Mouse (Mus musculus): ENCODE results near the gene Atp9a. TPM values are rescaled to one million over a fixed set of nuclear protein-coding genes. Genes with fewer than 3 reads are reported as not detected.

Atp9a gene
- polyA plus RNA-seq (2015; fragmentation: Nextera tagmentation; extraction: Ambion mirVana), result 81.2 and 143 TPM in 2 replicates

DNA sequence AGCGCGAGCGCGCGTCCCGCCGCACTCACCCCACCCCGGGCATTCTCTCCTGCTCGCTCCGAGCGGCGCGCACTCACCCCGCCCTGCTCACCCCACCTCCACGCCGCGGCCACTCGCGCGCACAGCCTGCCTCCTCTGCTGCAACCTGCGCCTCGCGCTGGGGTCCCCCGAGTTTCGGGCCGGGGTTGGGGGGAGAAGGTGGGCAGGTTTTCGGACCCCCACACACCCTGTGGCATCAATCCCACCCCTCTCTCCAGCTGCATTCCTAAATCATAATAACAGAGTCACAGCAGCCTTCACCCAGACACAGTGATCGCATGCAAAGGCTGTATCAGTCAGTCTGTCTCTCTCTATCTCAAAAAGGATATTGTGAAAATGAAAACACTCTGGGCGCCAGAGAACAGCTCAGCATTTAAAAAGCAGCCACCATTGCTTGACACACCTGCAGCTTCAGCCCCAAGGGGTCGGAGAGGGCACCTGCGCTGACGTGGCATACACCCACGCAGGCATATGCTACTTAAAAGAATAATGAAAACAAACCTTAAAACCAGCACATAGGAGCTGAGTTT is at the start of gene Atp9a:
Gene Atp9a (minus strand): TSS at position 351 of the 569 bp plus-strand sequence.
- H3K9me3 ChIP-seq (replicated peaks), result no peaks in the 10 kb centered on the region
- 9% methylated on average over 26 of the region's 33 CpGs for WGBS
- H3K27ac ChIP-seq (replicated peaks), result peak within 1 kb of the TSS; percentile 97
- H3K36me3 ChIP-seq, result no peaks in the 10 kb centered on the region; the same call in 1 of the 2 replicates
- peak; percentile 84 for ATAC-seq (ENCODE audit: low FRiP score)
- H3K4me3 ChIP-seq (replicated peaks), result peak within 1 kb of the TSS; percentile 65
- H3K27me3 ChIP-seq (replicated peaks), result no peaks in the 10 kb centered on the region
- peaks cover 20% of the 10 kb centered on the region for H3K4me1 ChIP-seq
- peak within 1 kb of the TSS; percentile 82 for H3K9ac ChIP-seq (replicated peaks)
- H3K4me2 ChIP-seq, result peak within 1 kb of the TSS; percentile 62

DNA sequence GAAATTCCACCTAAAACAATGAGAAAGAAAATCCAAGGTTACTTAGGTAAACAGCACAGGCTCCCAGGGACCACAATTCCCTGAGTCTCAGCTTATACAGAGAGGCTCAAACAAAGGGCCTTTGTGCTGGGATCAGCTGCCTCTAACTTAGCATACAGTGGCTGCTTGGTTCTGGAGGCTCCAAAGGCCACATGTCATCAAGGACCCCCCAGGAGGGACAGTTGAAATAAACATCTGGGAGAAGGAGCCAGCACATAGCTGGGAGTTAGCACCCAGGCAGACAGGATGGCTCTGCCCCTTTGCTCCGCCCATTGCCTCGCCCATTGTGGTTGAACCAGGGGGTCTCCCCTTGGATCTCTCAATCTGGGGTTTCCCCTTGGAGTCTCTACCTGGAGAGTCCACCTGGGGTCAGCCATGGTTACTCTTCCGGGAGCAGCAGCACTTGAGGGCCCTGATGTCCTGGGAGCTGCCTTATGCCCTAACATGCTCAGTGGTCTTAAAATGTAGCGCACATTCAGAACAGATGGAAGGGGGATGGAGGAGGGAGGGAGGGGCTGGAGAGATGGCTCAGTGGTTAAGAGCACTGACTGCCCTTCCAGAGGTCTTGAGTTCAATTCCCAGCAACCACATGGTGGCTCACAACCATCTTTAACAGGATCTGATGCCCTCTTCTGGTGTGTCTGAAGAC is 49.0 kb upstream of the Atp9a start:
- peaks cover 5% of the 10 kb centered on the region; the same call in 1 of the 2 replicates for H3K4me1 ChIP-seq
- H3K4me2 ChIP-seq, result no peak overlapping the region
- no peak for ATAC-seq (ENCODE audit: low FRiP score)
- no peaks in the 10 kb centered on the region for H3K27me3 ChIP-seq (replicated peaks)
- H3K9ac ChIP-seq (replicated peaks), result no peak overlapping the region
- no peak overlapping the region for H3K27ac ChIP-seq (replicated peaks)
- 57% methylated on average over 4 of the region's 4 CpGs for WGBS
- H3K4me3 ChIP-seq (replicated peaks), result no peak overlapping the region
- no peaks in the 10 kb centered on the region for H3K36me3 ChIP-seq
- no peaks in the 10 kb centered on the region for H3K9me3 ChIP-seq (replicated peaks)

DNA sequence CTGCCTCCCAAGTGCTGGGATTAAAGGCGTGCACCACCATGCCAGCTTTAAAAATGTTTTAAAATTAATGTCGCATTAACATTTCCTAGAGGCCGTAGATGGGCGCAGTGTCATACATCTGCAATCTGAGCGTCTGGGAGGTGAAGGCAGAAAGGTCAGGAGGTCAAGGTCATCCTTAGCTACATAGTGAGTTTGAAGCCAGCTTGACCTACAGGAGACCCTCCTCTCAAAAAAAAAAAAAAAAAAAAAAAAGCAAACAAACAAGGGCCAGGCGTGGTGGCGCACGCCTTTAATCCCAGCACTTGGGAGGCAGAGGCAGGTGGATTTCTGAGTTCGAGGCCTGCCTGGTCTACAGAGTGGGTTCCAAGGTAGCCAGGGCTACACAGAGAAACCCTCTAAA is 44.0 kb upstream of the Atp9a start:
- WGBS, result 96% methylated on average over 9 of the region's 9 CpGs
- Histone ChIP-seq H3K4me1 (peaks cover 2% of the 10 kb centered on the region; the same call in 1 of the 2 replicates), H3K27ac (replicated peaks) (no peak overlapping the region), H3K9ac (replicated peaks) (no peak overlapping the region), H3K27me3 (replicated peaks) (no peaks in the 10 kb centered on the region), H3K9me3 (replicated peaks) (no peaks in the 10 kb centered on the region), H3K4me2 (no peak overlapping the region), H3K4me3 (replicated peaks) (no peak overlapping the region), H3K36me3 (no peaks in the 10 kb centered on the region)
- no peak for ATAC-seq (ENCODE audit: low FRiP score)

DNA sequence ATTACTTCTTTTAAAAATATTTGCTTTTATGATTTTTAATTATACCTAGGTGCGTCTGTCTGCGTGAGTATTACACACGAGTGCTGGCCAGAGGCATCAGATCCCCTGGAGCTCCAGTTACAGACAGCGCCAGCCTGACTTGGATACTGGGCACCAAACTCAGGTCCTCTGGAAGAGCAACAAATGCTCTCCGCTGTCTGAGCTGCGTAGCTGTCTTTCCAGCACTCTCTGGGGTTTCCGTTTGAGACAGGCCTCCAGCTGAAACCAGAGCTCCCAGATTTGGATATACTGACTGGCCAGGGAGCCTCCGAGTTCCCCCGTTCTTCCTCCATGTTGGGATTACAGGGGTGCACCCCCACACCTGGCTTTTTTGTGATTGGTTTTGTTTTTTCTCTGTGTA is 38.4 kb upstream of the Atp9a start:
- Histone ChIP-seq H3K27ac (replicated peaks) (no peak overlapping the region), H3K4me1 (peaks cover 11% of the 10 kb centered on the region), H3K4me3 (replicated peaks) (no peak overlapping the region), H3K9me3 (replicated peaks) (no peaks in the 10 kb centered on the region), H3K9ac (replicated peaks) (no peak overlapping the region), H3K4me2 (no peak overlapping the region), H3K36me3 (no peaks in the 10 kb centered on the region), H3K27me3 (replicated peaks) (no peaks in the 10 kb centered on the region)
- no peak for ATAC-seq (ENCODE audit: low FRiP score)
- WGBS, result 37% methylated on average over 9 of the region's 9 CpGs

DNA sequence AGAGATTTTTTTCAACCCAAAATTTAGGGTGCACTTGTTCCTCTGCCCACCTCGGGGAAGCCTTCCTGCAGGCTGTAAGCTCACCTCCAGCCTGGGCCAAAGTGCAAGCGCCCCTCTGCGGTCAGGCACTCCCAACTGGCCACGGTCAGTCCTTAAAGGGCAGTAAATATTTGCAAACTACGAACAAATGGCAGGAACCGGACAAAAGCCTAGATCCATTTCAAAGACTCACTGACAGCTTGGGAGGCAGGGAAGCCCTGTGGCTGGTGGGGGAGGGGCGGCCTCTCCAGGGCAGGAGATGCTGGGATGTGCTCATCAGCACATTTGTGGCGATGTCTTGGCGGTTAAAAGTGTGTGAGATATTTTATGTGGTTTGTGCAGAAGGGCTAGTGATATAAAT is 37.8 kb upstream of the Atp9a start:
- no peak for ATAC-seq (ENCODE audit: low FRiP score)

DNA sequence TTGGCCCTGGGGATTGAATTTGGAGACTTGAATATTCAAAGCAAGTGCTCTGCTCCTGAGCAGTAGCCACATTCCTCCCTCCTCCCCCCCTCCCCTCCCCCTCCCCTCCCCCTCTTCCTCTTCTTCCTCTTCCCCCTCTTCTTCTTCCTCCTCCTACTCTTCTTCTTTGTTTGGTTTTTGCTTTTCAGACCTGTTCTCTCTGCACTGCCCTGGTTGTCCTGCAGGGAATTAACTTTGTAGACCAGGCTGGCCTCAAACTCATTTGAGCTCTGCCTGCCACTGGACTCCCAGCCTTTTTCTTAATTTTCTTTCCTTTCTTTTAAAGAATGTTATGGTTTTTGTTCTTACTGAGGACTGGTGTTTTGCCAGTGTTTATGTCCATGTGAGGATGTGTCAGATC is 35.3 kb upstream of the Atp9a start:
- no peak overlapping the region for H3K4me2 ChIP-seq
- no peak overlapping the region for H3K27ac ChIP-seq (replicated peaks)
- H3K4me3 ChIP-seq (replicated peaks), result no peak overlapping the region
- H3K36me3 ChIP-seq, result no peaks in the 10 kb centered on the region
- H3K9me3 ChIP-seq (replicated peaks), result no peaks in the 10 kb centered on the region
- H3K9ac ChIP-seq (replicated peaks), result no peak overlapping the region
- no peaks in the 10 kb centered on the region for H3K27me3 ChIP-seq (replicated peaks)
- ATAC-seq (ENCODE audit: low FRiP score), result no peak
- H3K4me1 ChIP-seq, result peaks cover 11% of the 10 kb centered on the region

More for the DNA sequence above, 37.8 kb upstream of the Atp9a start:
- WGBS, result 5% methylated on average over 9 of the region's 9 CpGs
- H3K4me2 ChIP-seq, result no peak overlapping the region
- no peaks in the 10 kb centered on the region for H3K27me3 ChIP-seq (replicated peaks)
- no peaks in the 10 kb centered on the region for H3K9me3 ChIP-seq (replicated peaks)
- H3K4me1 ChIP-seq, result peaks cover 11% of the 10 kb centered on the region
- no peak overlapping the region for H3K4me3 ChIP-seq (replicated peaks)
- H3K27ac ChIP-seq (replicated peaks), result no peak overlapping the region
- H3K36me3 ChIP-seq, result no peaks in the 10 kb centered on the region
- no peak overlapping the region for H3K9ac ChIP-seq (replicated peaks)

DNA sequence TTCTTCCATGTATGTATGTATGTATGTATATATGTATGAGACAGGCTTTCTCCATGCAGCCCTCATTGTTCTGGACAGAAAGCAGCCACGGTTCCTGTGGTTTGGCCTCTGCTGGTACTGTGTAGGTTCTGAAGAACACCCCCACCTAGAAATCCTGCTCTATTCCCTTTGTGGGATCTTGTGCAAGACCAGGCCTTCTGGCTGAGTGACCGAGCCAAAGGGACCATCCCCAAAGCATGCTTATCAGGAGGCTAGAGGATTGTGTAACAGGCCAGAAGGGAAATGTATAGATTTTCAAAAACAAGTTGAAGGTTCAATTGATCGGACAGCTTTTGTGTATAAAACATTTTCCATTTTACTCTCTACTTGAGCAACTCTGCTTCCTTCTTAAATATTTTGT is 34.0 kb upstream of the Atp9a start:
- Histone ChIP-seq H3K9ac (replicated peaks) (no peak overlapping the region), H3K4me3 (replicated peaks) (no peak overlapping the region), H3K4me1 (peaks cover 11% of the 10 kb centered on the region), H3K27me3 (replicated peaks) (no peaks in the 10 kb centered on the region), H3K36me3 (no peaks in the 10 kb centered on the region), H3K4me2 (no peak overlapping the region), H3K27ac (replicated peaks) (no peak overlapping the region), H3K9me3 (replicated peaks) (no peaks in the 10 kb centered on the region)
- no peak for ATAC-seq (ENCODE audit: low FRiP score)
- WGBS, result 83% methylated on average over 3 of the region's 3 CpGs

DNA sequence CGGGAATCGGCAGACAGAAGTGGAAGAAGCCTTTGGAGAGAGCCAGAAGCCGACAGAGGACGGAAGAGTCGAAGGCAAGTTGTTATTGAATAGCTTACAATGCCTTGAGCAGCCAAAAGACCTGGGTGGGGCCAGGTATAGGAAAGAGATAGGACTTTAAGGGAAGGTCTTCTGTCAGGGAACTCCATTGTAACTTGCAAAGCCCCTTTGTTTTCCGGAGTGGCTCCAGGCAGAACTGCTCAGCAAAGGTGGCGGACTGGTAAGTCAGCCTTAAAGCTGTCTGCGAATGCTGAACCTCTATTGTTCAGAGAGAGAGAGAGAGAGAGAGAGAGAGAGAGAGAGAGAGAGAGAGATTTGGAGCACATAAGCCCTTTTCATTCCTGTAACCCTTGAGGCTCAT is 27.1 kb upstream of the Atp9a start:
- H3K4me2 ChIP-seq, result no peak overlapping the region
- H3K36me3 ChIP-seq, result no peaks in the 10 kb centered on the region
- H3K4me3 ChIP-seq (replicated peaks), result no peak overlapping the region
- no peaks in the 10 kb centered on the region for H3K9me3 ChIP-seq (replicated peaks)
- 45% methylated on average over 8 of the region's 8 CpGs for WGBS
- H3K9ac ChIP-seq (replicated peaks), result no peak overlapping the region
- peaks cover 42% of the 10 kb centered on the region for H3K27me3 ChIP-seq (replicated peaks)
- ATAC-seq (ENCODE audit: low FRiP score), result no peak
- H3K4me1 ChIP-seq, result peaks cover 31% of the 10 kb centered on the region
- no peak overlapping the region for H3K27ac ChIP-seq (replicated peaks)

DNA sequence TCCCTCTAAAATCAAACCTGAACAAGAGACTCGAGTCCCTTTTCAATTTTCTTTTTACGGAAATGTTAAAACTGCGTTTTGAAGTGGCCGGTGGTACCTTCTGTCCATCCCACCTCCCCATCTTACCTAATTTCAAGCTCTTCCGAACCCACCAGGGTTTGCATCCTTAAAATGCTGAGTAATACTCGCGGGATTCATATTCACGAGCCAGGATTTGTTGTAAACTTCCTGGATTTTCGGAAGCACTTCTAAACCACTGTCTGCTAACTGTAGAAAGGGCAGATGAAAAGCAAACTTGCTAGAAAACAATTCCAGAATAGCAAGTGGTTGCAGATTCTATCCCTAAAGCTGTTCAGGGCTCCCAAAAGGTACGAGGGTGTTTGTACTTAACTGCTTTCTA is 25.4 kb upstream of the Atp9a start, which contains the start of gene Sall4:
Gene Sall4 (minus strand): TSS at position 362 of the 400 bp plus-strand sequence.
- Histone ChIP-seq H3K4me1 (peaks cover 45% of the 10 kb centered on the region), H3K36me3 (no peaks in the 10 kb centered on the region), H3K4me3 (replicated peaks) (peak within 1 kb of the TSS; percentile 52), H3K9me3 (replicated peaks) (no peaks in the 10 kb centered on the region), H3K27me3 (replicated peaks) (peaks cover 49% of the 10 kb centered on the region), H3K9ac (replicated peaks) (peak within 1 kb of the TSS; percentile 54), H3K4me2 (peak within 1 kb of the TSS; percentile 94), H3K27ac (replicated peaks) (no peak within 1 kb of the TSS)
- 19% methylated on average over 10 of the region's 10 CpGs for WGBS
- ATAC-seq (ENCODE audit: low FRiP score), result no peak

DNA sequence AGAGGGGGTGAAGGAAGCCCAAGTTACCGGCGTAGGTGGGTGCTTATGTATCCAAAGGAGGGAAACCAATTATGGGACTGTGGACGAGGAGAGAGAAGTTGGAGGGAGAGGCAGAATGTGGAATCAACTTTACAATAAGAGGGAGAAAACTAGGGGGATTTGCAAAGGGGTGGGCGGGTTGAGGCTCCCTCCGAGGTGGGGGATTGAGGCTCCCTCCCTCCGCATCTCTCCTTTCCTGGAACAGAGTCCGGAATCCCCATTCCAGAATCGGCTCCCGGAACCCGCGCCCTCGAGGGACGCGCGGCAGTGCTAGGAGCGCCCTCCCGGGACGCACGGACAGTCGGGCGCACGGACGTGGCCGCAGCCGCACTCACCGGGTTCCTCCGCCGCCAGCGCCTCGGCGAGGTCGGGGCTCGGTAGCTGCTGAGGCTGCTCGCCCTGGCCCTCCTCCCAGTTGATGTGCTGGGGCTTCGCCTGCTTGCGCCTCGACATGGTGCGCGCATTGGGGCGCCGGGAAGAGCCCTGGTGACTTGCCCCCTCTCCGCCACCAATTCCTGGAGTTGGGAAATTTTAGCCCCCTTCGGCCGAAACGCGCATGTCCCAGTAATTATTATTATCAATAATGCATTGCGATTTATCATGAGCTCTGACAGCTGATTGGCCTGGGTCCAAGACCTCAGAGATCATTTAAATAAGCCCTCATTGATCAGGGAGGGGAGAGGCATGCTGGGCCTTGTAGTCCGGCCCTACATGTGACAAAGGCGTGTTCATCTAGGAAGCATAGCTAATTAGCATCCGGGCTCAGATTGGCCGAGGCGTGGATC is 24.5 kb upstream of the Atp9a start:
- Histone ChIP-seq H3K9me3 (replicated peaks) (no peaks in the 10 kb centered on the region), H3K27me3 (replicated peaks) (peaks cover 49% of the 10 kb centered on the region), H3K36me3 (no peaks in the 10 kb centered on the region), H3K4me1 (peaks cover 53% of the 10 kb centered on the region), H3K27ac (replicated peaks) (no peak overlapping the region), H3K4me3 (replicated peaks) (peak overlapping the region; percentile 52), H3K9ac (replicated peaks) (peak overlapping the region; percentile 54), H3K4me2 (peak overlapping the region; percentile 94)
- WGBS, result under 1% methylated on average over 52 of the region's 52 CpGs
- peak; percentile 69 for ATAC-seq (ENCODE audit: low FRiP score)

DNA sequence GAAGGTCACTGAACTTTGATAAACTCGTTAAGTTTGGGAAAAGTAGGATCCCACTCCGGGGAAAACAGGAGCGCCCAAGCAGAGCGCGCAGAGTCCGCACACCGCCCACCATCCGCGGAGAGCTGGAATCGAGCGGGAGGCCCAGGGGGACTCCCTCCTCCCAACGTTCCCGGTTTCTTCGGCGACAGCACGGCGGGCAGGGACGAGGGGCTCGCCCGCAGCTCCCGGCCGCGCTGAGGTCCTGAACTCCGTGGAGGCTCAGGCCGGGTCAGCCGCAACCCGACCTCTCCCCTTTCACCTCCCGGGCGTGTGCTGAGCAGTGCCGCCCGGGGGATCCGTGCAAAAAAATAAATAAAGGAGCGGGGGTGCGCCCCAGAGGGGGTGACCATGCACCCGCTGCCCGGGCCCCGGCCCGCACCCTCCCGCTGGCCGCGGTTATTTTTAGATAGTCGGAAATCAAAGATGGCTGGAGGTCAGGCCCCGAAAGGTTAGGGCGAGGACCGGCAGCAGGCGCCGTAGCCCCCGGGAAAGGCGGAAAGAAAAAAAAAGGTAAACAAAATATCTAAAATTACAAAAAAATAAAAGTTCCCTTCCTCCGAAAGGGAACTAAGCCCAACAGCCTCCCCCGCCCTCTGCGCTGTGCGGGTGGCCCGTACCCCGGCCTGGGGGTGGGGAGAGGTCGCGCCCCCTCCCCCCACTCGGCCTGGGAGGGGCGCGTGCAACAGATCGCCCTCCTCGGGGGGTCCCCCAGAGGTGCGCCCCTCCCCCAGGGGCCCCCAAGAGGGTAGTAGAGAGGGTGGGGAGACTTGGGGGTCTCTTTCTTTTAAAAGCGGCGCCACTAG is 23.7 kb upstream of the Atp9a start:
- Histone ChIP-seq H3K4me1 (peaks cover 56% of the 10 kb centered on the region), H3K27ac (replicated peaks) (no peak overlapping the region), H3K4me2 (peak overlapping the region; percentile 94), H3K4me3 (replicated peaks) (peak overlapping the region; percentile 52), H3K36me3 (no peaks in the 10 kb centered on the region), H3K9ac (replicated peaks) (peak overlapping the region; percentile 54), H3K27me3 (replicated peaks) (peaks cover 49% of the 10 kb centered on the region), H3K9me3 (replicated peaks) (no peaks in the 10 kb centered on the region)
- ATAC-seq (ENCODE audit: low FRiP score), result no peak; the same call in 1 of the 2 replicates
- under 1% methylated on average over 65 of the region's 65 CpGs for WGBS

Measured in neural tube, embryonic 15.5 days (tissue).